Mouse (Mus musculus) testis, adult 2 months (tissue): ENCODE results near the gene Ninj1. TPM values are rescaled to one million over a fixed set of nuclear protein-coding genes. Genes with fewer than 3 reads are reported as not detected.
A peak's percentile ranks its signal among the peaks of the same experiment; 100 is the strongest.

ENCODE experiments used
- H3K27ac ChIP-seq: fragments of 200-500 bp; 2 replicates; pipeline ENCODE4 v1.5.1; 2012; ENCODE audit warnings: low read depth, low read length; ENCODE audit not compliant: control insufficient read depth, insufficient read depth
- H3K27me3 ChIP-seq: fragments of 200-500 bp; 2 replicates; pipeline ENCODE4 v1.6.1; 2012; ENCODE audit warnings: mild to moderate bottlenecking, low read length, moderate library complexity; ENCODE audit not compliant: control insufficient read depth, insufficient read depth
- H3K36me3 ChIP-seq: fragments of 200-500 bp; 2 replicates; pipeline ENCODE4 v1.6.1; 2012; ENCODE audit warnings: mild to moderate bottlenecking, low read length; ENCODE audit not compliant: control insufficient read depth, insufficient read depth
- H3K4me1 ChIP-seq: fragments of 200-500 bp; 2 replicates; pipeline ENCODE4 v1.6.1; 2012; ENCODE audit warnings: low read length; ENCODE audit not compliant: control insufficient read depth, insufficient read depth
- H3K4me3 ChIP-seq: fragments of 200-500 bp; 2 replicates; pipeline ENCODE4 v1.5.1; 2012; ENCODE audit warnings: low read depth, mild to moderate bottlenecking, low read length, moderate library complexity, mixed read lengths; ENCODE audit not compliant: control insufficient read depth
- CTCF ChIP-seq: fragments of 200-500 bp; IDR thresholded peaks from 2 replicates; pipeline ENCODE4 v1.5.1; 2012; ENCODE audit warnings: low read depth, mild to moderate bottlenecking, inconsistent platforms, low read length, moderate library complexity; ENCODE audit not compliant: control insufficient read depth, insufficient read depth, insufficient replicate concordance
- POLR2A ChIP-seq: fragments of 200-500 bp; IDR thresholded peaks from 2 replicates; pipeline ENCODE4 v1.6.1; 2012; ENCODE audit warnings: low read depth, mild to moderate bottlenecking, inconsistent platforms, low read length, moderate library complexity; ENCODE audit not compliant: control insufficient read depth
- polyA plus RNA-seq: library from polyadenylated mRNA; depleted of rRNA; stranded (reverse); fragments of >200 nt; gene quantifications from 2 replicates; pipeline ENCODE4 v1.2.3, GENCODE M21; 2012

Ninj1 gene
- polyA plus RNA-seq, 1 experiment = 30.9 TPM

GRCm38 (mm10) chr13:49181411-49181984 lies 5.8 kb upstream of the Ninj1 start:
- no peak for TF ChIP-seq POLR2A
- no peak for TF ChIP-seq CTCF
- Histone ChIP-seq H3K4me3 (no peak overlapping the region), H3K4me1 (peaks cover 4% of the 10 kb centered on the region; the same call in 1 of the 2 replicates), H3K27me3 (no peaks in the 10 kb centered on the region), H3K27ac (no peak overlapping the region), H3K36me3 (no peaks in the 10 kb centered on the region)

- no peak for TF ChIP-seq CTCF
- TF ChIP-seq POLR2A = no peak
- Histone ChIP-seq H3K27me3 (no peaks in the 10 kb centered on the region), H3K36me3 (no peaks in the 10 kb centered on the region), H3K27ac (no peak overlapping the region; the same call in 1 of the 2 replicates), H3K4me1 (peaks cover 10% of the 10 kb centered on the region), H3K4me3 (no peak overlapping the region)
Observed at GRCm38 (mm10) chr13:49183161-49183560, 4.1 kb upstream of the Ninj1 start.

- H3K27ac ChIP-seq = peak overlapping the region; percentile 41; the same call in 1 of the 2 replicates
- H3K4me3 ChIP-seq = no peak overlapping the region
- no peaks in the 10 kb centered on the region for H3K36me3 ChIP-seq
- H3K4me1 ChIP-seq = peaks cover 14% of the 10 kb centered on the region
- H3K27me3 ChIP-seq = no peaks in the 10 kb centered on the region
- no peak for TF ChIP-seq POLR2A
- no peak for TF ChIP-seq CTCF
Observed at GRCm38 (mm10) chr13:49183646-49184045, 3.6 kb upstream of the Ninj1 start.

GRCm38 (mm10) chr13:49186798-49187287 lies 442 bp upstream of the Ninj1 start:
- H3K4me3 ChIP-seq = peak overlapping the region; percentile 56
- H3K4me1 ChIP-seq = peaks cover 12% of the 10 kb centered on the region
- H3K36me3 ChIP-seq = no peaks in the 10 kb centered on the region
- no peaks in the 10 kb centered on the region for H3K27me3 ChIP-seq
- TF ChIP-seq CTCF (no peak), POLR2A (no peak)
- H3K27ac ChIP-seq = peak overlapping the region; percentile 67

- peaks cover 12% of the 10 kb centered on the region for H3K4me1 ChIP-seq
- H3K4me3 ChIP-seq = peak overlapping the region; percentile 71
- no peak overlapping the region for H3K27ac ChIP-seq
- H3K36me3 ChIP-seq = no peaks in the 10 kb centered on the region
- no peaks in the 10 kb centered on the region for H3K27me3 ChIP-seq
- no peak for TF ChIP-seq POLR2A
- no peak for TF ChIP-seq CTCF
Observed at GRCm38 (mm10) chr13:49188219-49188965, 1.1 kb downstream of the Ninj1 start.

- H3K27me3 ChIP-seq = no peaks in the 10 kb centered on the region
- H3K4me3 ChIP-seq = no peak overlapping the region
- peaks cover 12% of the 10 kb centered on the region for H3K4me1 ChIP-seq
- TF ChIP-seq CTCF = no peak
- no peak for TF ChIP-seq POLR2A
- H3K27ac ChIP-seq = no peak overlapping the region
- no peaks in the 10 kb centered on the region for H3K36me3 ChIP-seq
Observed at GRCm38 (mm10) chr13:49188966-49189360, 1.7 kb downstream of the Ninj1 start.
